Mouse (Mus musculus) cerebellum, adult 2 months (tissue): ENCODE data around the gene Pabpn1l. TPM values are rescaled to one million over a fixed set of nuclear protein-coding genes. Genes with fewer than 3 reads are reported as not detected.
A peak's percentile ranks its signal among the peaks of the same experiment; 100 is the strongest.

ENCODE experiments used
- DNase-seq, 2 experiments: peaks; one replicate each; pipeline ENCODE4 v3.0.0; 2021
- H3K27ac ChIP-seq: fragments of 200-500 bp; 2 replicates; pipeline ENCODE4 v1.5.1; 2012; ENCODE audit warnings: low read length, control low read depth, inconsistent platforms; ENCODE audit not compliant: insufficient read depth
- H3K27me3 ChIP-seq: fragments of 200-500 bp; 2 replicates; pipeline ENCODE4 v1.6.1; 2012; ENCODE audit warnings: inconsistent platforms, mild to moderate bottlenecking, low read length, moderate library complexity; ENCODE audit not compliant: control insufficient read depth, insufficient read depth
- H3K4me1 ChIP-seq: fragments of 200-500 bp; 2 replicates; pipeline ENCODE4 v1.6.1; 2011; ENCODE audit warnings: low read length; ENCODE audit not compliant: control insufficient read depth, insufficient read depth
- H3K4me3 ChIP-seq: fragments of 200-500 bp; replicated peaks from 2 replicates; pipeline ENCODE3; 2011; ENCODE audit warnings: mild to moderate bottlenecking, low read depth, low read length, control low read depth; ENCODE audit not compliant: insufficient read depth
- CTCF ChIP-seq: fragments of 200-500 bp; IDR thresholded peaks from 2 replicates; pipeline ENCODE4 v1.5.1; 2011; ENCODE audit warnings: low read depth, mild to moderate bottlenecking, control low read depth, low read length, moderate library complexity, borderline replicate concordance; ENCODE audit not compliant: insufficient read depth
- POLR2A ChIP-seq: fragments of 200-500 bp; IDR thresholded peaks from 2 replicates; pipeline ENCODE4 v1.6.1; 2011; ENCODE audit warnings: low read length, control low read depth, borderline replicate concordance; ENCODE audit not compliant: insufficient read depth
- WGBS: fragments of 180-500 bp; shearing (Covaris S2); methylation state at CpG from one replicate; pipeline ENCODE4 v1.1.7; 2018; 5-methylcytosine and 5-hydroxymethylcytosine counted together
- polyA plus RNA-seq: library from polyadenylated mRNA; depleted of rRNA; stranded (reverse); fragments of >200 nt; gene quantifications from 2 replicates; pipeline ENCODE4 v1.2.3, GENCODE M21; 2012

The Pabpn1l gene
- polyA plus RNA-seq, 1 experiment = not detected

GRCm38 (mm10) chr8:122610612-122611277 is 11.8 kb downstream of the Pabpn1l start:
- no peak for TF ChIP-seq POLR2A
- TF ChIP-seq CTCF = no peak
- peaks cover 6% of the 10 kb centered on the region; the same call in 1 of the 2 replicates for H3K4me1 ChIP-seq
- peak overlapping the region; percentile 76 for H3K27ac ChIP-seq
- H3K27me3 ChIP-seq = no peaks in the 10 kb centered on the region
- DNase-seq = no peak
- 2% methylated on average over 20 of the region's 20 CpGs for WGBS
- peak overlapping the region; percentile 82 for H3K4me3 ChIP-seq

GRCm38 (mm10) chr8:122610209-122610608 is 12.3 kb downstream of the Pabpn1l start:
- no peak for DNase-seq
- TF ChIP-seq CTCF = no peak
- TF ChIP-seq POLR2A = no peak
- 48% methylated on average over 4 of the region's 4 CpGs for WGBS
- peak overlapping the region; percentile 36 for H3K4me3 ChIP-seq
- peaks cover 6% of the 10 kb centered on the region; the same call in 1 of the 2 replicates for H3K4me1 ChIP-seq
- H3K27me3 ChIP-seq = no peaks in the 10 kb centered on the region
- no peak overlapping the region for H3K27ac ChIP-seq

- Histone ChIP-seq H3K4me1 (no peaks in the 10 kb centered on the region), H3K27ac (no peak overlapping the region), H3K27me3 (no peaks in the 10 kb centered on the region), H3K4me3 (no peak overlapping the region)
- 91% methylated on average over 11 of the region's 12 CpGs for WGBS
- DNase-seq = no peak
- TF ChIP-seq CTCF (no peak), POLR2A (no peak)
These were observed 15.7 kb downstream of the Pabpn1l start for GRCm38 (mm10) chr8:122606810-122607209.

GRCm38 (mm10) chr8:122605367-122605766 is 17.2 kb downstream of the Pabpn1l start:
- DNase-seq = no peak
- H3K4me3 ChIP-seq = no peak overlapping the region
- WGBS = 78% methylated on average over 4 of the region's 4 CpGs
- H3K27ac ChIP-seq = no peak overlapping the region
- H3K4me1 ChIP-seq = no peaks in the 10 kb centered on the region
- H3K27me3 ChIP-seq = no peaks in the 10 kb centered on the region
- TF ChIP-seq POLR2A = no peak
- no peak for TF ChIP-seq CTCF

GRCm38 (mm10) chr8:122604640-122605039 is 17.9 kb downstream of the Pabpn1l start:
- 83% methylated on average over 1 of the region's 1 CpGs for WGBS
- no peaks in the 10 kb centered on the region for H3K27me3 ChIP-seq
- H3K4me3 ChIP-seq = no peak overlapping the region
- no peak for TF ChIP-seq CTCF
- TF ChIP-seq POLR2A = no peak
- DNase-seq = no peak
- no peaks in the 10 kb centered on the region for H3K4me1 ChIP-seq
- no peak overlapping the region for H3K27ac ChIP-seq

- no peak for DNase-seq
- H3K27me3 ChIP-seq = no peaks in the 10 kb centered on the region
- TF ChIP-seq POLR2A (no peak), CTCF (no peak)
- H3K4me3 ChIP-seq = no peak overlapping the region
- no peak overlapping the region for H3K27ac ChIP-seq
- no peaks in the 10 kb centered on the region for H3K4me1 ChIP-seq
- WGBS = 75% methylated on average over 9 of the region's 9 CpGs
These were observed 21.9 kb downstream of the Pabpn1l start for GRCm38 (mm10) chr8:122600666-122601065.

GRCm38 (mm10) chr8:122596031-122596430 is 26.5 kb downstream of the Pabpn1l start:
- peaks cover 16% of the 10 kb centered on the region for H3K4me1 ChIP-seq
- no peak for DNase-seq
- no peak for TF ChIP-seq POLR2A
- TF ChIP-seq CTCF = no peak
- H3K27me3 ChIP-seq = no peaks in the 10 kb centered on the region
- no peak overlapping the region for H3K4me3 ChIP-seq
- WGBS = 64% methylated on average over 4 of the region's 4 CpGs
- no peak overlapping the region for H3K27ac ChIP-seq

- H3K27me3 ChIP-seq = no peaks in the 10 kb centered on the region
- 0 out of 2 replicates have a peak overlapping the region, but pooled peaks have one; percentile 5 for H3K27ac ChIP-seq
- peak; percentile 58 to 59 for DNase-seq
- TF ChIP-seq POLR2A (no peak), CTCF (no peak)
- H3K4me1 ChIP-seq = peaks cover 16% of the 10 kb centered on the region
- 24% methylated on average over 19 of the region's 19 CpGs for WGBS
- H3K4me3 ChIP-seq = no peak overlapping the region
These were observed 28.6 kb downstream of the Pabpn1l start for GRCm38 (mm10) chr8:122593783-122594507.
